Mouse (Mus musculus): Measurements from ENCODE around the gene Stk10.
"Not testable (repeated sequence)": the region's sequence is repeated elsewhere in the genome, so short reads cannot be mapped to it uniquely, and the experiment has no call there.

Stk10 gene

GRCm38 (mm10) chr11:32532765-32533481 is at the start of gene Stk10:
Stk10 (plus strand) TSS chr11:32533305.
- in situ Hi-C loops (cut with MseI, MboI): no loop called here

- in situ Hi-C loops (cut with MseI, MboI): no loop called here
Measured at GRCm38 (mm10) chr11:32485290-32485689, 47.8 kb upstream of the Stk10 start.

GRCm38 (mm10) chr11:32486621-32487020 is 46.5 kb upstream of the Stk10 start:
- in situ Hi-C loops (cut with MseI, MboI): no loop called here

- in situ Hi-C loops (cut with MseI, MboI): no loop called here
Measured at GRCm38 (mm10) chr11:32487501-32487900, 45.6 kb upstream of the Stk10 start.

- in situ Hi-C loops (cut with MseI, MboI): no loop called here
Measured at GRCm38 (mm10) chr11:32488344-32488743, 44.8 kb upstream of the Stk10 start.

GRCm38 (mm10) chr11:32488808-32489670 is 44.1 kb upstream of the Stk10 start:
- in situ Hi-C loops (cut with MseI, MboI): no loop called here

GRCm38 (mm10) chr11:32491079-32491478 is 42.0 kb upstream of the Stk10 start:
- in situ Hi-C loops (cut with MseI, MboI): no loop called here

- in situ Hi-C loops (cut with MseI, MboI): no loop called here
Measured at GRCm38 (mm10) chr11:32493312-32493711, 39.8 kb upstream of the Stk10 start.

GRCm38 (mm10) chr11:32495283-32495682 is 37.8 kb upstream of the Stk10 start:
- in situ Hi-C loops (cut with MseI, MboI): no loop called here

GRCm38 (mm10) chr11:32498757-32499535 is 34.2 kb upstream of the Stk10 start:
- in situ Hi-C loops (cut with MseI, MboI): no loop called here

- in situ Hi-C loops (cut with MseI, MboI): no loop called here
Measured at GRCm38 (mm10) chr11:32499931-32500330, 33.2 kb upstream of the Stk10 start.

- in situ Hi-C loops (cut with MseI, MboI): no loop called here
Measured at GRCm38 (mm10) chr11:32503711-32504110, 29.4 kb upstream of the Stk10 start.

GRCm38 (mm10) chr11:32505091-32505739 is 27.9 kb upstream of the Stk10 start:
- in situ Hi-C loops (cut with MseI, MboI): no loop called here

- in situ Hi-C loops (cut with MseI, MboI): no loop called here
Measured at GRCm38 (mm10) chr11:32510930-32511329, 22.2 kb upstream of the Stk10 start.

- in situ Hi-C loops (cut with MseI, MboI): not testable (repeated sequence)
Measured at GRCm38 (mm10) chr11:32514853-32515252, 18.3 kb upstream of the Stk10 start.

GRCm38 (mm10) chr11:32516091-32516490 is 17.0 kb upstream of the Stk10 start:
- in situ Hi-C loops (cut with MseI, MboI): no loop called here

- in situ Hi-C loops (cut with MseI, MboI): no loop called here
Measured at GRCm38 (mm10) chr11:32516916-32517712, 16.0 kb upstream of the Stk10 start.

GRCm38 (mm10) chr11:32518770-32519169 is 14.3 kb upstream of the Stk10 start:
- in situ Hi-C loops (cut with MseI, MboI): no loop called here

- in situ Hi-C loops (cut with MseI, MboI): no loop called here
Measured at GRCm38 (mm10) chr11:32519354-32519753, 13.8 kb upstream of the Stk10 start.

GRCm38 (mm10) chr11:32521246-32521645 is 11.9 kb upstream of the Stk10 start:
- in situ Hi-C loops (cut with MseI, MboI): loop anchor here in 1 of 2 experiments (5.0 kb wide), 1 partner anchor 71 kb away; no protein-coding TSS in a partner anchor

Measured in mouse trophoblast stem cell (cell line).